Mouse (Mus musculus): ENCODE results near the gene Slc2a5. TPM values are rescaled to one million over a fixed set of nuclear protein-coding genes. Genes with fewer than 3 reads are reported as not detected.

Slc2a5 gene
- polyA plus RNA-seq, 1 experiment from 2014 or later, result 26.9 TPM

- H3K27me3 ChIP-seq (replicated peaks; ENCODE audit: control insufficient read depth, insufficient read depth, low read length), result no peaks in the 10 kb centered on the region
- no peaks in the 10 kb centered on the region for H3K36me3 ChIP-seq (ENCODE audit: control insufficient read depth, insufficient read depth)
- no peak overlapping the region for H3K4me2 ChIP-seq (replicated peaks; ENCODE audit: low read depth)
- no peak overlapping the region for H3K9ac ChIP-seq (ENCODE audit: low read depth, low read length)
- H3K9me3 ChIP-seq (ENCODE audit: control insufficient read depth), result no peaks in the 10 kb centered on the region
- no peak for TF ChIP-seq CTCF (IDR thresholded peaks at IDR 0.05; ENCODE audit: low read depth)
- H3K4me1 ChIP-seq (replicated peaks; ENCODE audit: control insufficient read depth, insufficient read depth, low read length), result peaks cover 4% of the 10 kb centered on the region; the same call in 1 of the 2 replicates
- 71% methylated on average over 13 of the region's 13 CpGs for WGBS
- no peak overlapping the region for H3K27ac ChIP-seq (ENCODE audit: low read depth, low read length)
- no peak for ATAC-seq
- H3K4me3 ChIP-seq (ENCODE audit: low read depth, low read length), result no peak overlapping the region
These were observed 20.0 kb downstream of the Slc2a5 start for GRCm38 (mm10) chr4:150139090-150139489.

- Histone ChIP-seq H3K27ac (ENCODE audit: low read depth, low read length) (no peak overlapping the region), H3K4me2 (replicated peaks; ENCODE audit: low read depth) (no peak overlapping the region), H3K27me3 (replicated peaks; ENCODE audit: control insufficient read depth, insufficient read depth, low read length) (no peaks in the 10 kb centered on the region), H3K36me3 (ENCODE audit: control insufficient read depth, insufficient read depth) (no peaks in the 10 kb centered on the region), H3K4me1 (replicated peaks; ENCODE audit: control insufficient read depth, insufficient read depth, low read length) (peaks cover 4% of the 10 kb centered on the region; the same call in 1 of the 2 replicates), H3K9ac (ENCODE audit: low read depth, low read length) (no peak overlapping the region), H3K9me3 (ENCODE audit: control insufficient read depth) (no peaks in the 10 kb centered on the region), H3K4me3 (ENCODE audit: low read depth, low read length) (no peak overlapping the region)
- ATAC-seq, result no peak
- WGBS, result 86% methylated on average over 7 of the region's 7 CpGs
- no peak for TF ChIP-seq CTCF (IDR thresholded peaks at IDR 0.05; ENCODE audit: low read depth)
These were observed 21.3 kb downstream of the Slc2a5 start for GRCm38 (mm10) chr4:150140346-150140745.

GRCm38 (mm10) chr4:150144242-150144641 lies 25.2 kb downstream of the Slc2a5 start:
- H3K4me1 ChIP-seq (replicated peaks; ENCODE audit: control insufficient read depth, insufficient read depth, low read length), result no peaks in the 10 kb centered on the region
- no peak overlapping the region for H3K9ac ChIP-seq (ENCODE audit: low read depth, low read length)
- WGBS, result 27% methylated on average over 12 of the region's 12 CpGs
- H3K4me2 ChIP-seq (replicated peaks; ENCODE audit: low read depth), result 0 out of 2 replicates have a peak overlapping the region, but pooled peaks have one; percentile 24
- no peaks in the 10 kb centered on the region for H3K9me3 ChIP-seq (ENCODE audit: control insufficient read depth)
- no peak overlapping the region for H3K4me3 ChIP-seq (ENCODE audit: low read depth, low read length)
- peak; percentile 64 for ATAC-seq
- TF ChIP-seq CTCF (IDR thresholded peaks at IDR 0.05; ENCODE audit: low read depth), result no peak
- no peaks in the 10 kb centered on the region for H3K27me3 ChIP-seq (replicated peaks; ENCODE audit: control insufficient read depth, insufficient read depth, low read length)
- no peak overlapping the region for H3K27ac ChIP-seq (ENCODE audit: low read depth, low read length)
- no peaks in the 10 kb centered on the region for H3K36me3 ChIP-seq (ENCODE audit: control insufficient read depth, insufficient read depth)

- H3K27me3 ChIP-seq (replicated peaks; ENCODE audit: control insufficient read depth, insufficient read depth, low read length), result no peaks in the 10 kb centered on the region
- H3K27ac ChIP-seq (ENCODE audit: low read depth, low read length), result no peak overlapping the region
- TF ChIP-seq CTCF (IDR thresholded peaks at IDR 0.05; ENCODE audit: low read depth), result no peak
- no peaks in the 10 kb centered on the region for H3K4me1 ChIP-seq (replicated peaks; ENCODE audit: control insufficient read depth, insufficient read depth, low read length)
- H3K4me3 ChIP-seq (ENCODE audit: low read depth, low read length), result no peak overlapping the region
- H3K4me2 ChIP-seq (replicated peaks; ENCODE audit: low read depth), result no peak overlapping the region
- 71% methylated on average over 4 of the region's 4 CpGs for WGBS
- H3K9ac ChIP-seq (ENCODE audit: low read depth, low read length), result no peak overlapping the region
- H3K36me3 ChIP-seq (ENCODE audit: control insufficient read depth, insufficient read depth), result no peaks in the 10 kb centered on the region
- no peak for ATAC-seq
- H3K9me3 ChIP-seq (ENCODE audit: control insufficient read depth), result no peaks in the 10 kb centered on the region
These were observed 27.2 kb downstream of the Slc2a5 start for GRCm38 (mm10) chr4:150146286-150146685.

- Histone ChIP-seq H3K4me1 (replicated peaks; ENCODE audit: control insufficient read depth, insufficient read depth, low read length) (no peaks in the 10 kb centered on the region), H3K4me3 (ENCODE audit: low read depth, low read length) (no peak overlapping the region), H3K36me3 (ENCODE audit: control insufficient read depth, insufficient read depth) (no peaks in the 10 kb centered on the region), H3K9me3 (ENCODE audit: control insufficient read depth) (no peaks in the 10 kb centered on the region), H3K4me2 (replicated peaks; ENCODE audit: low read depth) (no peak overlapping the region), H3K27me3 (replicated peaks; ENCODE audit: control insufficient read depth, insufficient read depth, low read length) (no peaks in the 10 kb centered on the region), H3K9ac (ENCODE audit: low read depth, low read length) (no peak overlapping the region), H3K27ac (ENCODE audit: low read depth, low read length) (no peak overlapping the region)
- WGBS, result 81% methylated on average over 7 of the region's 7 CpGs
- no peak for ATAC-seq
- TF ChIP-seq CTCF (IDR thresholded peaks at IDR 0.05; ENCODE audit: low read depth), result peak; percentile 50
These were observed 32.0 kb downstream of the Slc2a5 start for GRCm38 (mm10) chr4:150151045-150151444.

GRCm38 (mm10) chr4:150152483-150152882 lies 33.4 kb downstream of the Slc2a5 start:
- H3K27ac ChIP-seq (ENCODE audit: low read depth, low read length), result no peak overlapping the region
- H3K4me2 ChIP-seq (replicated peaks; ENCODE audit: low read depth), result no peak overlapping the region
- no peaks in the 10 kb centered on the region for H3K4me1 ChIP-seq (replicated peaks; ENCODE audit: control insufficient read depth, insufficient read depth, low read length)
- no peak overlapping the region for H3K9ac ChIP-seq (ENCODE audit: low read depth, low read length)
- no peaks in the 10 kb centered on the region for H3K27me3 ChIP-seq (replicated peaks; ENCODE audit: control insufficient read depth, insufficient read depth, low read length)
- no peak overlapping the region for H3K4me3 ChIP-seq (ENCODE audit: low read depth, low read length)
- TF ChIP-seq CTCF (IDR thresholded peaks at IDR 0.05; ENCODE audit: low read depth), result no peak
- 38% methylated on average over 8 of the region's 8 CpGs for WGBS
- ATAC-seq, result peak; percentile 89
- H3K9me3 ChIP-seq (ENCODE audit: control insufficient read depth), result no peaks in the 10 kb centered on the region
- H3K36me3 ChIP-seq (ENCODE audit: control insufficient read depth, insufficient read depth), result no peaks in the 10 kb centered on the region

- Histone ChIP-seq H3K4me2 (replicated peaks; ENCODE audit: low read depth) (no peak overlapping the region), H3K4me3 (ENCODE audit: low read depth, low read length) (no peak overlapping the region), H3K9ac (ENCODE audit: low read depth, low read length) (no peak overlapping the region), H3K27me3 (replicated peaks; ENCODE audit: control insufficient read depth, insufficient read depth, low read length) (no peaks in the 10 kb centered on the region), H3K4me1 (replicated peaks; ENCODE audit: control insufficient read depth, insufficient read depth, low read length) (0 out of 2 replicates have a peak, but pooled peaks cover 4% of the 10 kb centered on the region), H3K36me3 (ENCODE audit: control insufficient read depth, insufficient read depth) (no peaks in the 10 kb centered on the region), H3K9me3 (ENCODE audit: control insufficient read depth) (no peaks in the 10 kb centered on the region), H3K27ac (ENCODE audit: low read depth, low read length) (no peak overlapping the region)
- TF ChIP-seq CTCF (IDR thresholded peaks at IDR 0.05; ENCODE audit: low read depth), result no peak
- no peak for ATAC-seq
- WGBS, result 85% methylated on average over 4 of the region's 4 CpGs
These were observed 36.2 kb downstream of the Slc2a5 start for GRCm38 (mm10) chr4:150155301-150155700.

Measured in intestine, postnatal 0 days (tissue).